Mouse (Mus musculus) liver, embryonic 14.5 days (tissue): ENCODE results near the gene Afp. TPM values are rescaled to one million over a fixed set of nuclear protein-coding genes. Genes with fewer than 3 reads are reported as not detected.

Source experiments
- ATAC-seq: fragments of 200-750 bp; cut with Nextera tagmentation; 2 replicates; pipeline ENCODE4 v1.8.0; 2017; ENCODE audit warnings: moderate number of reproducible peaks, mild to moderate bottlenecking, moderate library complexity; ENCODE audit not compliant: insufficient read depth
- DNase-seq, 3 experiments: peaks; one replicate each; pipeline ENCODE4 v3.0.0-alpha.2; 2012 to 2013; ENCODE audit warnings: low read depth in 3 of 3, low spot score in 3 of 3
- H3K27ac ChIP-seq: fragments of 300-500 bp; sonication (generic); 2 replicates; pipeline ENCODE4 v1.5.1; 2014; ENCODE audit warnings: moderate library complexity, mild to moderate bottlenecking, control low read depth, inconsistent platforms
- H3K27me3 ChIP-seq: fragments of 300-500 bp; sonication (generic); 2 replicates; pipeline ENCODE4 v1.6.1; 2014; ENCODE audit warnings: mild to moderate bottlenecking, low read length, moderate library complexity; ENCODE audit not compliant: control insufficient read depth, insufficient read depth
- H3K36me3 ChIP-seq: fragments of 300-500 bp; sonication (generic); replicated peaks from 2 replicates; pipeline ENCODE4 v1.6.1; 2014; ENCODE audit warnings: low read depth; ENCODE audit not compliant: control insufficient read depth, insufficient read depth
- H3K4me1 ChIP-seq, 2 experiments: fragments of 200-500 bp in 1 of 2; fragments of 300-500 bp in 1 of 2; sonication (generic) in 1 of 2; replicated peaks; 2 replicates each; pipeline ENCODE4 v1.6.1; 2012 to 2014; ENCODE audit warnings: antibody characterized with exemption in 1 of 2, inconsistent platforms in 1 of 2, low read length in 1 of 2; ENCODE audit not compliant: control insufficient read depth in 2 of 2, insufficient read depth in 2 of 2
- H3K4me2 ChIP-seq: fragments of 300-500 bp; sonication (generic); 2 replicates; pipeline ENCODE4 v1.6.1; 2014; ENCODE audit warnings: low read depth, mild to moderate bottlenecking, control low read depth, moderate library complexity
- H3K4me3 ChIP-seq, 2 experiments: fragments of 200-500 bp in 1 of 2; fragments of 300-500 bp in 1 of 2; sonication (generic) in 1 of 2; 2 replicates each; pipeline ENCODE4 v1.5.1; 2012 to 2014; ENCODE audit warnings: low read depth in 2 of 2, low read length in 2 of 2, mild to moderate bottlenecking in 2 of 2, control low read depth in 1 of 2, inconsistent platforms in 1 of 2, moderate library complexity in 1 of 2; ENCODE audit not compliant: insufficient read depth in 1 of 2
- H3K9ac ChIP-seq: fragments of 300-500 bp; sonication (generic); replicated peaks from 2 replicates; pipeline ENCODE4 v1.6.1; 2014; ENCODE audit warnings: mild to moderate bottlenecking, control low read depth, moderate library complexity
- H3K9me3 ChIP-seq: fragments of 300-500 bp; sonication (generic); 2 replicates; pipeline ENCODE4 v1.6.1; 2016; ENCODE audit warnings: low read length, mixed read lengths; ENCODE audit not compliant: control insufficient read depth
- CTCF ChIP-seq: IDR thresholded peaks from 2 replicates; pipeline ENCODE4 v1.5.1; 2016; ENCODE audit warnings: antibody characterized with exemption, low read depth, control low read depth
- EP300 ChIP-seq: IDR thresholded peaks from 2 replicates; pipeline ENCODE4 v1.6.1; 2016; ENCODE audit warnings: antibody characterized with exemption, low read depth
- WGBS: fragments of 180-500 bp; shearing (Covaris S2); extraction: QIAGEN DNeasy Blood & Tissue Kit; methylation state at CpG from one replicate; pipeline ENCODE4 v1.1.7; 2014; ENCODE audit not compliant: insufficient replicate concordance; 5-methylcytosine and 5-hydroxymethylcytosine counted together
- polyA plus RNA-seq, 2 experiments: library from polyadenylated mRNA; depleted of rRNA in 1 of 2; stranded (reverse) in 1 of 2; unstranded in 1 of 2; fragments of >200 nt; fragmentation: Nextera tagmentation in 1 of 2; extraction: Ambion mirVana in 1 of 2; gene quantifications; 2 replicates each; pipeline versions ENCODE4 v1.2.1 to v1.2.3; 2012 to 2014

The Afp gene
- polyA plus RNA-seq, 2 experiments = 8,021 to 11,484 TPM

- H3K4me2 ChIP-seq = no peak overlapping the region
- no peak overlapping the region for H3K27ac ChIP-seq
Observed at GRCm38 (mm10) chr5:90485597-90485996, 4.9 kb upstream of the Afp start.

GRCm38 (mm10) chr5:90488323-90488722, 2.2 kb upstream of the Afp start:
- TF ChIP-seq EP300 = 0 out of 2 replicates have a peak, but pooled peaks have one; percentile 25
- TF ChIP-seq CTCF = no peak
- Histone ChIP-seq H3K27me3 (no peaks in the 10 kb centered on the region), H3K4me2 (no peak overlapping the region), H3K9ac (no peak overlapping the region), H3K9me3 (no peaks in the 10 kb centered on the region), H3K4me1 (peaks cover 0 to 7% of the 10 kb centered on the region in 2 experiments; a peak in 2 of 4 replicates), H3K4me3 (no peak overlapping the region), H3K27ac (no peak overlapping the region), H3K36me3 (no peaks in the 10 kb centered on the region)
- no peak for DNase-seq
- ATAC-seq = peak; percentile 67
- 71% methylated on average over 7 of the region's 7 CpGs for WGBS

More at GRCm38 (mm10) chr5:90485597-90485996, 4.9 kb upstream of the Afp start:
- TF ChIP-seq CTCF = no peak
- no peak for TF ChIP-seq EP300
- H3K9me3 ChIP-seq = no peaks in the 10 kb centered on the region
- H3K4me1 ChIP-seq = peaks cover 0 to 7% of the 10 kb centered on the region in 2 experiments; a peak in 2 of 4 replicates
- no peak overlapping the region for H3K9ac ChIP-seq
- DNase-seq (no peak), ATAC-seq (peak; percentile 34; the same call in 1 of the 2 replicates)
- H3K36me3 ChIP-seq = no peaks in the 10 kb centered on the region
- no peaks in the 10 kb centered on the region for H3K27me3 ChIP-seq
- WGBS = 57% methylated on average over 7 of the region's 7 CpGs
- no peak overlapping the region for H3K4me3 ChIP-seq

GRCm38 (mm10) chr5:90492440-90492839, 1.9 kb downstream of the Afp start:
- Histone ChIP-seq H3K4me1 (peaks cover 0 to 4% of the 10 kb centered on the region in 2 experiments; a peak in 2 of 4 replicates), H3K4me2 (peak overlapping the region; percentile 20; the same call in 1 of the 2 replicates), H3K4me3 (peak overlapping the region; percentile 24 to 29; a peak in 3 of 4 replicates), H3K36me3 (no peaks in the 10 kb centered on the region), H3K9ac (no peak overlapping the region), H3K27ac (no peak overlapping the region), H3K9me3 (no peaks in the 10 kb centered on the region), H3K27me3 (no peaks in the 10 kb centered on the region)
- no peak for ATAC-seq
- DNase-seq = no peak
- 48% methylated on average over 9 of the region's 9 CpGs for WGBS
- no peak for TF ChIP-seq EP300
- TF ChIP-seq CTCF = no peak

DNA sequence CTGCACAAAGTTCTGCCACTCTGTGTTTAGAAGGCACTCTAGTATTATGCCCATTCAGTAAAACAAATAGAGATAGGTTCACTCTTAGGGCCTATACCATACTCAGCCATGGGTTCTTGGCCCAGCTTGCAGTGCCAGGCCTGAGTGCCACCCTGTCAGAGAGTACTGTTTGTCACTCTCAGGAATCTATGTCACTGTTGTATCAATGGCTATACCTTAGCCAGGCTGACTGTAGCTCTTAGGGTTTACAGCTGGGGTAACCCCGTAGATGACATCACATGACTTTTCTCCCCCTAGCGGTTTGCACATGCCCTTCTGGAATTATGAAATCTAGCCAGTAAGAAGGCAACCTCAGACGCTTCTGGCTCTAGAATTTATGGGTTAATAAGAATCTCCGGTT, 3.8 kb downstream of the Afp start:
- ATAC-seq = peak; percentile 48
- no peaks in the 10 kb centered on the region for H3K36me3 ChIP-seq
- no peak overlapping the region for H3K27ac ChIP-seq
- no peaks in the 10 kb centered on the region for H3K9me3 ChIP-seq
- TF ChIP-seq CTCF = no peak; the same call in 1 of the 2 replicates
- TF ChIP-seq EP300 = no peak
- no peak overlapping the region for H3K4me2 ChIP-seq
- H3K9ac ChIP-seq = no peak overlapping the region
- 57% methylated on average over 4 of the region's 4 CpGs for WGBS
- H3K4me3 ChIP-seq = no peak overlapping the region
- DNase-seq = no peak
- H3K4me1 ChIP-seq = peaks cover 0 to 2% of the 10 kb centered on the region in 2 experiments; a peak in 2 of 4 replicates
- H3K27me3 ChIP-seq = no peaks in the 10 kb centered on the region

- WGBS = 52% methylated on average over 7 of the region's 7 CpGs
- H3K4me3 ChIP-seq = no peak overlapping the region
- ATAC-seq = no peak
Observed at GRCm38 (mm10) chr5:90499509-90499908, 9.0 kb downstream of the Afp start.

More at GRCm38 (mm10) chr5:90499509-90499908, 9.0 kb downstream of the Afp start:
- Histone ChIP-seq H3K4me1 (no peaks in the 10 kb centered on the region), H3K9me3 (no peaks in the 10 kb centered on the region), H3K4me2 (no peak overlapping the region), H3K27ac (no peak overlapping the region), H3K36me3 (no peaks in the 10 kb centered on the region), H3K27me3 (no peaks in the 10 kb centered on the region), H3K9ac (no peak overlapping the region)
- TF ChIP-seq CTCF (no peak), EP300 (no peak)
- no peak for DNase-seq
